Mouse (Mus musculus) left cerebral cortex, postnatal 25 days (tissue): ENCODE measurements at regions not wholly inside any gene's neighbourhood (a gene's known extent, or its start where the extent isn't known, plus 50 kb on each side); places are given as distances from the start of the nearest gene placed in this dataset.
"Not testable (repeated sequence)": the region's sequence is repeated elsewhere in the genome, so short reads cannot be mapped to it uniquely, and the experiment has no call there.

Experiments
- DNase-seq, 2 experiments: peaks; one replicate each; pipeline ENCODE4 v3.0.0; 2022; ENCODE audit warnings: low spot score in 2 of 2, mixed read lengths in 1 of 2
- intact Hi-C: fragments of 180-260 bp; cut with DNase I; formaldehyde crosslinking; loops from one replicate; pipeline ENCODE4 v1.15.1; 2025

GRCm38 (mm10) chr13:7967886-7968285 is 234.8 kb upstream of the Adarb2 start:
- no peak for DNase-seq

GRCm38 (mm10) chr13:7994198-7994597 is 208.5 kb upstream of the Adarb2 start:
- intact Hi-C loops, result no loop called here
- peak; percentile 28 to 75 for DNase-seq

More at GRCm38 (mm10) chr13:7967886-7968285, 234.8 kb upstream of the Adarb2 start:
- intact Hi-C loops, result no loop called here

DNA sequence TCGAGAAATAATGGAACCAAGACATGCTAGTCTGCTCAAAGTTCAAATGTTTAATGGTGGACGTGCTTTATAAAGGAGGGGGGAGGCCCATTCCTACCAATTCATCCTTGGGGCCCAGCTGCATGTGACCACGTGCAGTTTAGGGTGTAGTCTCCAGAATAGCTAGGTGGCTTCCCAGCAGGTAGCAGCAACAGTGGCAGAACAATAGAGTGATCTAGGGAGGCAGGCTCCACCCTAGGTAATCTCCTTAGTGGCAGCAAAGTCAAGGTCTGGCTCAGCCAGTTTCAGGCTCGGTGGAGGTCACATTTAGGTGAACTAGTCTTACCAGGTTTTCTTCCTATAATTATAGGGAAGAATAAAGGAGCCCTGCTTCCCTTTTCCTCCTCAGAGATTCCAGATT is 172.6 kb upstream of the Adarb2 start:
- DNase-seq, intact Hi-C loops: not testable (repeated sequence)

DNA sequence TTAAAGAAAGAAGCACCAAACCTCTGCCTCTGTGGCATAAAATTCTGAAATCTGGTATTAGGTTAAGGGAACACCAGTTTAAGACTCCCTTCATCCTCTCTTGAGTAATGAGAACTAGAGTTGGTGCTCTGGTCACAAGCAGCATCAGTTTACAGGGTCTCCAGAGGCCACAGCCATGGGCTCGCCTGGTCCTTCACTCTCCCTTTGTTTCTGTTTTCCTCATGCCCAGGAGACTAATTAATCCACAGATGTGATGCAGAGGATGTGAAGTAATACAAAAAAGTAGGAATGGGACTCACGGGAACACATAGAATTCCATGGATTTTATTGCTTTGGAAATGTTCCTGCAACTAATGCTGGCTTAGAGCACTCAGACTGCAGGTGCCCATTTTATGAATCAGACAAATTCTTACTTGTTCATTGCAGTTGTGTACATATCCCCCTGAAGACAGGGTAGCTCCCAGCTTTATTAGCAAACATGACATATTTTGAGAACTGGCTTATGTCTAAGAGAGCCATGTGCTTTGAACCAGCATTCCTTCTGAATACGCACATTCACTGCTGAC is 151.7 kb upstream of the Adarb2 start:
- intact Hi-C loops, result no loop called here

DNA sequence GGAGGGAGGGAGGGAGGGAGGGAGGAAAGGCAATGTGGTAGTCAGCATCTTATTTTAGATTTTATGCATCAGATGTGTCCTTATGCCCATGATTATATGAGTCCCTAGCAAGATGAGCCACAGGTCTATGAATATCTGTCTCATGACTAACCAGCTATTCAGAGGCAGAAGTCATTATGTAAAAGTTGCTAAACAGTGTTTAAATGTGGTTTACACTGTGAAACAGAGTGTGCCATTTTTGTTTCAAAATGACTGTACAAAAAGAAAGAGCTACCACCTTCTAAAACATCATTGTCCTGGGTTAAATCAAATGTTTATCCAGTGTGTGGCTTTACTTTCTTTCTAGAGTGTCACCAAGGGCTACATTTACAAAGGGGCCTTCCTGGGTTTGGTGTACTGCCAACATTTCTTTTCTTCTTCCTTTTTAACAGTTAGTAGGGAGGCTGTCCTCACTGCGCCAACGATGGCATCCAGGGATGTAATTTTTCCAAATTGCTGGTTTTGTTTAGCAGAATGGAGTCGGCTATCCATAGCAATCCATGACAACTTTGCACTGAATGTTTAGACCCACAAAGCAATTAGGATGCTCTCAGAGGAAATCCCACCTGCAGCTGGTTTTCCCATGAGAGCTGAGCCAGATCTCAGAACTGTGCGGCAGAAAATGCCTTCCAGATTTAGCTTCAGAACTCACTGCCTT is 146.4 kb upstream of the Adarb2 start:
- DNase-seq, result peak; percentile 7 to 78
- intact Hi-C loops, result loop anchor here (5.0 kb wide), 1 partner anchor 309 kb away; no protein-coding TSS in a partner anchor

More for the DNA sequence above, 151.7 kb upstream of the Adarb2 start:
- no peak for DNase-seq

- no peak for DNase-seq
- intact Hi-C loops, result no loop called here
Observed at GRCm38 (mm10) chr13:8087154-8087553, 115.5 kb upstream of the Adarb2 start.

DNA sequence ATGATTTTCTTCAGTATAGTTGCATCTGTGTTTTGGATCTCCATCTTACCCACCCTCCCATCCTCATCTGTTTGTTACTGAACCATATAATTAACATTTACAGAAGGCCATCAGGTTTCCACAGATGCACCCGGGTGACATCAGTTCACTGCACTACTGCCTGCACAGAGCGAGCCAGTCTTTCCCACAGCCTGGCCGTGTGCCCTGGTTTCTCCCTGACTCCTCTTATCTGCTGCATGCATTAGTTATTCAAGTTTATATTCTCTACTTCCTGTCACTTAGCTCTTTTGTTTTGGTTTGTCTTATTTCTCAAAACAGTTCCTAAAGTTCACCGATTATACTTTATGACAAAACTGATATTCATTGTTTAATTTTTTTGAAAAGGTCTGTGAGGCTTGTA is 113.1 kb upstream of the Adarb2 start:
- intact Hi-C loops, result no loop called here
- no peak for DNase-seq

- no peak for DNase-seq
- intact Hi-C loops, result no loop called here
Observed at GRCm38 (mm10) chr13:8108701-8109100, 94.0 kb upstream of the Adarb2 start.

GRCm38 (mm10) chr13:8112953-8113352 is 89.7 kb upstream of the Adarb2 start:
- intact Hi-C loops, result no loop called here
- DNase-seq, result no peak

- DNase-seq, result no peak
- intact Hi-C loops, result no loop called here
Observed at GRCm38 (mm10) chr13:8119013-8119412, 83.7 kb upstream of the Adarb2 start.

- intact Hi-C loops, result no loop called here
- no peak for DNase-seq
Observed at GRCm38 (mm10) chr13:8119986-8120385, 82.7 kb upstream of the Adarb2 start.

- no peak for DNase-seq
- intact Hi-C loops, result no loop called here
Observed at GRCm38 (mm10) chr13:8134764-8135163, 67.9 kb upstream of the Adarb2 start.

- no peak for DNase-seq
- intact Hi-C loops, result no loop called here
Observed at GRCm38 (mm10) chr13:8139396-8139795, 63.3 kb upstream of the Adarb2 start.

- DNase-seq, result no peak
- intact Hi-C loops, result no loop called here
Observed at GRCm38 (mm10) chr13:8152168-8152567, 50.5 kb upstream of the Adarb2 start.
